Mouse (Mus musculus) embryonic fibroblast, embryonic 13.5 days (primary cell): ENCODE results near the gene Arf6. TPM values are rescaled to one million over a fixed set of nuclear protein-coding genes. Genes with fewer than 3 reads are reported as not detected.
A peak's percentile ranks its signal among the peaks of the same experiment; 100 is the strongest.

Source experiments
- H3K27ac ChIP-seq: 2 replicates; pipeline ENCODE4 v1.5.1; 2012; ENCODE audit warnings: low read length, control low read depth, inconsistent platforms; ENCODE audit not compliant: insufficient read depth
- H3K4me1 ChIP-seq: 2 replicates; pipeline ENCODE4 v1.6.1; 2011; ENCODE audit warnings: low read length; ENCODE audit not compliant: control insufficient read depth, insufficient read depth
- H3K4me3 ChIP-seq: 2 replicates; pipeline ENCODE4 v1.5.1; 2011; ENCODE audit warnings: mild to moderate bottlenecking, control low read depth, low read length; ENCODE audit not compliant: insufficient read depth
- CTCF ChIP-seq: IDR thresholded peaks from 2 replicates; pipeline ENCODE4 v1.5.1; 2011; ENCODE audit warnings: mild to moderate bottlenecking, control low read depth, low read length, moderate library complexity, borderline replicate concordance; ENCODE audit not compliant: insufficient read depth
- POLR2A ChIP-seq: IDR thresholded peaks from 2 replicates; pipeline ENCODE4 v1.6.1; 2011; ENCODE audit warnings: low read depth, mild to moderate bottlenecking, control low read depth, low read length, moderate library complexity
- polyA plus RNA-seq: library from polyadenylated mRNA; stranded (reverse); fragments of >200 nt; gene quantifications from 2 replicates; pipeline ENCODE4 v1.2.4, GENCODE M21; 2011; ENCODE audit warnings: low read depth; ENCODE audit not compliant: missing spikeins, insufficient read length

The Arf6 gene
- polyA plus RNA-seq, 1 experiment: 119 TPM

- Histone ChIP-seq H3K27ac (no peak overlapping the region), H3K4me1 (peaks cover 9% of the 10 kb centered on the region; the same call in 1 of the 2 replicates), H3K4me3 (no peak overlapping the region)
- TF ChIP-seq CTCF: no peak
Observed at GRCm38 (mm10) chr12:69410767-69411166, 38.8 kb downstream of the Arf6 start.

DNA sequence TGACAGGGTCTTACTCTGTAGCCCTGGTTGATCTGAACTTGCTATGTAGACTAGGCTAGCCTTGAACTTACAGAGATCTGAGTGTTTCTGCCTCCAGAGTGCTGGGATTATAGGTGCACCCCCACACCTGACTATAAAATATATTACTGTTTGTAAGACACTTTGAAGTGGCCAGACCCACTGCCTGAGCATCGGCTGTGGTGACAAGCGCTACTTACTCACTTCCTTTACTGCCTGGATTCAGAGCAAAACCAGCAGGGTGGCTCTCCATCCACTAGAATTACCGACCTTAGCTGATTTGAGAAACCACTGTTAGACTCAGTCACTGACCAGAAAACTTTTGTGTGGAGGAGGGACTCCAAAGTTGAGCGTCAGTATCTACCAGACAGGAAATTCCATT lies 40.0 kb downstream of the Arf6 start:
- H3K4me1 ChIP-seq: peaks cover 9% of the 10 kb centered on the region; the same call in 1 of the 2 replicates
- no peak for TF ChIP-seq POLR2A
- no peak for TF ChIP-seq CTCF
- H3K4me3 ChIP-seq: no peak overlapping the region
- peak overlapping the region; percentile 42 for H3K27ac ChIP-seq

DNA sequence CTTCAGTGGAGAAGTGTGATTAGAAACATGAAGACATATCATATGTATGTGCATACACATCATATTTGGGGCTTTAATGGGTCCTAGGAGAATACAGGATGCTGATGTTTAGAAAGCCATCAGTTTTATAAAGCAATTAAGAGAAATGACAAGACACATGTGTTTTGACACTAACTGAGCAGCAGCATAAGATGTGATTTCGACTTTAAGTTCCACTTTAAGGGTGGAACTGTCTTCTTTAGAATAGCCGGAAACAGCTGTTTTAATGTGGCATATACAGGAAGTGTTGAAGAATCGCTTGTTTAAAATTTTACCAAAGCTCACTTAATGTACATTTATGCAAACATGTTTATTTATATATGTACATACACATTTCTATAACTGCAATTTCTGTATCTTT lies 41.4 kb downstream of the Arf6 start:
- H3K27ac ChIP-seq: no peak overlapping the region

GRCm38 (mm10) chr12:69414826-69415572 lies 43.0 kb downstream of the Arf6 start:
- no peak overlapping the region for H3K27ac ChIP-seq
- H3K4me1 ChIP-seq: peaks cover 24% of the 10 kb centered on the region
- H3K4me3 ChIP-seq: no peak overlapping the region
- TF ChIP-seq POLR2A (no peak), CTCF (no peak)

More for the DNA sequence above, 41.4 kb downstream of the Arf6 start:
- TF ChIP-seq POLR2A: no peak
- no peak for TF ChIP-seq CTCF
- Histone ChIP-seq H3K4me3 (no peak overlapping the region), H3K4me1 (peaks cover 15% of the 10 kb centered on the region)

GRCm38 (mm10) chr12:69416793-69417192 lies 44.8 kb downstream of the Arf6 start:
- H3K4me3 ChIP-seq: no peak overlapping the region
- H3K4me1 ChIP-seq: peaks cover 18% of the 10 kb centered on the region
- H3K27ac ChIP-seq: 0 out of 2 replicates have a peak overlapping the region, but pooled peaks have one; percentile 5
- no peak for TF ChIP-seq POLR2A
- no peak for TF ChIP-seq CTCF

- TF ChIP-seq POLR2A (no peak), CTCF (no peak)
Observed at GRCm38 (mm10) chr12:69417701-69418291, 45.8 kb downstream of the Arf6 start.

DNA sequence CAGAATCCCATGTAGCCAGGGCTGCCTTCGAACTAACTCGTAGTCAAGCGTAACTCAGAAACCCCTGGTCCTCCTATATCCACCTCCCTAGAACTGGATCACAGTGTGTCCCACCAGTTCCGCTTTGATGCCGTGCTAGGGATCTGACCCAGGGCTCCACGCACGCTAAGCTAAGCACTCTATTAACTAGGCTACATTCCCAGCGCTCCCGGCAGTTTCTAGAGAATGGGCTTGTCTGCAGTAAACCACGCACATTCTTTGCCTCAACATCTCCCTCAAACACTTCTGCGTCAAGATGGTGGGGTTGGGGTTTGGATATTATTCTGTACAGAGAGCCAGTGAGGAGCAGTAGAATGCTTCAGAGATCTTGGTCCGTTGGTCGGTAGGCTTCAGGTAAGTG lies 46.7 kb downstream of the Arf6 start:
- Histone ChIP-seq H3K4me1 (peaks cover 15% of the 10 kb centered on the region), H3K27ac (peak overlapping the region; percentile 41; the same call in 1 of the 2 replicates), H3K4me3 (no peak overlapping the region)
- TF ChIP-seq POLR2A (no peak), CTCF (no peak)

More at GRCm38 (mm10) chr12:69417701-69418291, 45.8 kb downstream of the Arf6 start:
- Histone ChIP-seq H3K27ac (no peak overlapping the region), H3K4me1 (peaks cover 15% of the 10 kb centered on the region), H3K4me3 (no peak overlapping the region)

DNA sequence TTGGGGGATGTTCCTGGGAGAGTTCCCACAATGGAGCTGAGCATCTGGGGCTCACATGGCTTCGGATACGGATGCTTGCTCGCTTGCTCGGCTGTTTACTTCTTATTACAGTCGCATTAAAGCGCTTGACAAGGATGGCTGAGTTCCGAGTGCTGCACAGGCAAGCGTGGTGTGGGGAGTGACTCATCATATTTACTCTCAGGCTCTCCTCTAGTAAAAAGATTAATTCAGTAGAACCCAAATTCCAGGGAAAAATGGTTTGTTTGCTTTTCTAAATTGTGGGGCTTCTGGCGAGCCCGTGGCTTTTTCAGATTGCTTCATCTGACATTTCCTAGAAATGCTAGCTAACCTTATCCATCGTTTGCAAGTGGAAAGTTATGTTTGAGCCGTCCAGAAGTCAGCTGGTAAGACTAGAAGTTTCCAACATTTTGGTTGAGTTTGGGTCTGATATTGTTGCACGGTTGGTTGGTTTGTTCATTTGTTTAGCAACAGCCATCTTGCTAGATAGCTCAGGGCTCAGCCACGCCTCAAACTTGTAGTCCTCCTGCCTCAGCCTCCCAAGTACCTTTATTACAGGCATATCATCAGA lies 47.2 kb downstream of the Arf6 start:
- Histone ChIP-seq H3K27ac (peak overlapping the region; percentile 77), H3K4me3 (no peak overlapping the region), H3K4me1 (peaks cover 15% of the 10 kb centered on the region)
- TF ChIP-seq CTCF: no peak
- TF ChIP-seq POLR2A: no peak

GRCm38 (mm10) chr12:69419606-69420005 lies 47.7 kb downstream of the Arf6 start:
- TF ChIP-seq POLR2A (no peak), CTCF (no peak)
- H3K27ac ChIP-seq: peak overlapping the region; percentile 77

DNA sequence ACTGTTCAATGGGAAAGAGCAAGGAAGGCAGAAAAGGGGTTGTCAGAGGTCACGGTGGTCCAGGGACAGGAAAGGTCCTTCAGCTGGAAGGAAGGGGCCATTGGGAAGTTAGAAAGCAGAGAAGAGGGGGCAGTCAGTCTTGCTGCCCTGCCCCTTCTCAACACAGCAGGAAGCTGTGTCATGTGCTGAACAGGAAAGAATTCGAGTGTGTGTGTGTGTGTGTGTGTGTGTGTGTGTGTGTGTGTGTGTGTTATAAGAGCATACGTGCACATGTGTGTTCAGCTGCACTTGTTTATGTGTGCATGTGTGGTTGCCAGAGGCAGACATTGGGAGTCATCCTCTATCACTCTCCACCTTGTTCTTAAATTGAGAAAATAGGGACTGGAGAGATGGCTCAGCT lies 48.8 kb downstream of the Arf6 start:
- Histone ChIP-seq H3K27ac (no peak overlapping the region), H3K4me1 (peaks cover 15% of the 10 kb centered on the region), H3K4me3 (no peak overlapping the region)
- TF ChIP-seq POLR2A (no peak), CTCF (no peak)

More at GRCm38 (mm10) chr12:69419606-69420005, 47.7 kb downstream of the Arf6 start:
- no peak overlapping the region for H3K4me3 ChIP-seq
- H3K4me1 ChIP-seq: peaks cover 15% of the 10 kb centered on the region
